Mouse (Mus musculus): ENCODE measurements around the gene Fbxo46.
A peak's percentile ranks its signal among the peaks of the same experiment; 100 is the strongest.
"Not testable (repeated sequence)": the region's sequence is repeated elsewhere in the genome, so short reads cannot be mapped to it uniquely, and the experiment has no call there.

Gene Fbxo46

DNA sequence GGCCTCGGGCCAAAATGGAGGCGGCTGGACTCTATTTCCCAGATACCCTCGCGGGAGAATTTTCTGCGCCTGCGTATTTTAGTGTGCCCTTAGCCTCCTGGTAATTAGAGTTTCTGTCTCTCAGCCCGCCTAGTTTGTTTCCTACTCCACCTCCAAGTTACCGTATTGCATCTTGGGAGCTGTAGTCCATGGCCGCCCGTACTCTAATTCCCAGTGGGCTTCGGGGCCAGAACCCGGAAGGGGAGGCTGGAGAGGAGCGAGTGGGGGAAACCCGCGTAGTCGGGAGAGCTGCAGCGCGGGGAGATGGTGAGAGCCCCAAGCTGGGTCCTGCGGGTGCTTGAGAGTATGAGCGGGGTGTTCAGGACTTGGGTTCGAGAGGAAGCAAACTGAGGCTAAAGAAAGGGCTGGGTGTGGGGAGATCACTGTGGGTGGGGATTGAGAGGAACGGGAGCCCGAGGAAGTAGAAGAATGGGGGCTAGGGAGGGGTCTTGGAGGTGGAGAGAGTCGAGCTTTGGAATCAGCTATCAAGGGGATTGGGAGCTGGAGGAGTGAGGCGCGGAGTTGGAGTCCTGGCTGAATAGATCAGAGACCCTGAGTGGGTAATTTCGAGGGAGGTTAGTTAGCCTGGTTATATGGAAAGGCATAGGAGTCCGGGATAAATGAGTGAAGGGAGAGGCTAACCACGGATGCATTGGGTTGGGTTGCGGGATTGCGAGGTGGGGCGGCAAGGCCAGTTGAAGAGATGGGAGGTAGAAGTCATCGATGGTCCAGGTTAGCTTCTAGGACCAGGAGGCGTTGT lies at the start of gene Fbxo46:
TSS of gene Fbxo46 (plus strand) at position 229 of the 799 bp plus-strand sequence.
- peak; percentile 89 for DNase-seq

DNA sequence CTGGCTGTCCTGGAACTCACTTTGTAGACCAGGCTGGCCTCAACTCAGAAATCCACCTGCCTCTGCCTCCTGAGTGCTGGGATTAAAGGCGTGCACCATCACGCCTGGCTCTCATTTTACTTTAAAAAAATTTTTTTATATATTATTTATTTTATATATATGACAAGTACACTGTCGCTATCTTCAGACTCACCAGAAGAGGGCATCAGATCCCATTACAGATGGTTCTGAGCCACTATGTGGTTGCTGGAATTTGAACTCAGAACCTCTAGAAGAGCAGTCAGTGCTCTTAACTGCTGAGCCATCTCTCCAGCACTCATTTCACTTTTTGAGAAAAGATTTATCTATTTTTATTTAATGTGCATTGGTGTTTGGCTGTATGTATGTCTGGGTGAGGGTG lies 48.6 kb upstream of the Fbxo46 start:
- not testable (repeated sequence) for DNase-seq

- peak; percentile 49 for DNase-seq
Observed at GRCm38 (mm10) chr7:19073504-19073903, 46.2 kb upstream of the Fbxo46 start.

DNA sequence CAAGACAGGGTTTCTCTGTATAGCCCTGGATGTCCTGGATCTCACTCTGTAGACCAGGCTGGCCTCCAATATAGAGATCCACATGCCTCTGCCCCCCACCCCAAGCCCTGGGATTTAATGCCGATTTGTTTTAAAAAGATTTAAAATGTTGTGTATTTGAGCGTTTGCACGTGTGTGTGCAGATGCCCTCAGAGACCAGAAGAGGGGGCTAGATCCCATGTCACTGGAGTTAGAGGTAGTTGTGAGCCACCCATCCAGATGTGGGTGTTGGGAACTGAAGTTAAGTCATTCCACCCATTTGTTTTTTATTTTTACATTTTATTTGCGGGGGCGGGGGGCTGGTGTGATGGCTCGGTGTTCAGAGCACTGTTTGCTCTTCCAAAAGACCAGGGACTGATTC lies 45.2 kb upstream of the Fbxo46 start:
- DNase-seq = no peak

DNA sequence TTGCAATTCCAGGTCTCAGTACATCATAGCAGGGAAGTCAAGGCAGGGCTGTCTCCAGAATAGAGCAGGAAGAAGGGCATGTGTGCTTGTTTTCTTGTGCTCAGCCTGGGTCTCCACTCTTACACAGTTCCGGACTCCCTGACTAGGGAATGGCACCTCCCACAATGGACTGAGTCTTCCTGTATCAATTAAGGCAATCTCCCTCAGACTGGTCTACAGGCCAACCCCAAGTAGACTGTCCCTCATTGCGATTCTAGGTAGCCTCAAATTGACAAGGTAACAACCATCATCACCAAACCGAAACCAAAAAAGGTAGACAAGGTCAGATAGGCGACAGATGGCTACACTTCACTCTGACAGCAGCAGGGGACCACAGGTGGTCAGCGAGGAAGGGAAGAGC lies 44.4 kb upstream of the Fbxo46 start:
- DNase-seq = no peak

DNA sequence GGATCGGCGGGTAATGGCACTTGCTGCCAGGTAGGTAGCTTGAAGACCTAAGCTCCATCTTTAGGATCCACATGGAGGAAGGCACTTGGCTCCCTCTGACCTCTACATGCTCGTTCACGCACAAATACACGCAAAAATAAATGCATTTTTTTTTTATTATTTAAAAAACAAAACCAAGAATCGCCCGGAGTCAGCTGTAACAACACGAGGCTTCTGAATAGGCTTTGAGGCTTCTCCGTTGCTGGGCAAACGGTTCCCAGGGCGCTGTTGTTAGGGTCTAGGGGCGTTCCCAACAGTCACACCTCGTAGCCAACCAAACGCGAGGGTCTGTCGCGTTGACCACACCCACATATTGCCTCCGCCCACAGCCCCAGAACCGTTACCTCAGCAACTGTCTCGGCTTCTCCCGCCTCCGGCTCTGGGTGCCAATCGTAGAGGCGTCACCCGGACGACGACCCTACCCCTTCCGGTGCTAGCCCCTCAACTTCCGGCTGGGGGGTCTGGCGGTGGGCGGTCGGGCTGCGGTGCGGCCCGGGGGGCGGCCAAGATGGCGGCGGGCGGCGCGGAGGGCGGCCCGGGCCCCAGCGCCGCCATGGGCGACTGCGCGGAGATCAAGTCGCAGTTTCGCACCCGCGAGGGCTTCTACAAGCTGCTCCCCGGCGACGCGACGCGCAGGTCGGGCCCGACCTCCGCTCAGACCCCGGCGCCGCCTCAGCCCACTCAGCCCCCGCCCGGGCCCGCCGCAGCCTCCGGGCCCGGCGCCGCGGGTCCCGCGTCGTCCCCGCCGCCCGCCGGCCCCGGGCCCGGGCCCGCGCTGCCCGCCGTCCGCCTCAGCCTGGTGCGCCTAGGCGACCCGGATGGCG lies 43.7 kb upstream of the Fbxo46 start, which contains the start of gene Dmwd:
TSS of gene Dmwd (plus strand) at position 505 of the 863 bp plus-strand sequence.
- peak; percentile 95 for DNase-seq

GRCm38 (mm10) chr7:19076586-19076991 lies 43.1 kb upstream of the Fbxo46 start:
- peak; percentile 58 for DNase-seq

- DNase-seq = peak; percentile 52
Observed at GRCm38 (mm10) chr7:19077761-19078160, 41.9 kb upstream of the Fbxo46 start.

DNA sequence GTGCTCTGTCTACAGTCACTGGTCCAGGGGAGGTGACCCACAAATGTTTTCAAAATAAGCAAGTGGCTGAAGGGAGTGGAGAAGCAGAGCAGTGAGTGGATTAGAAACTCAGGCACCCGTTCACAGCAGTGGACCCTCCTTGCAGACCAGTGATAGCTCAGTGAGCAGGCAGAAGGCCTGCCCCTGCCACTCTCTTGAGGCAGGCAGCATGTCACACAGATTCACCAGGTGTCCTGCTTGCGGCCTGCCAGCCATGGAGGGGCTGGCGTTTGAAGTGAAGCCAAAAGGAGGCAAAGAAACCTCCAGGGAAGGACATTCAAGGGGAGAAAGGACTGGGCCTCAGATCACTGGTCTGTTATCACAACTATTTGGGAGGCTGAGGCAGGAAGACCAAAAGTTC lies 40.9 kb upstream of the Fbxo46 start:
- DNase-seq = no peak

DNA sequence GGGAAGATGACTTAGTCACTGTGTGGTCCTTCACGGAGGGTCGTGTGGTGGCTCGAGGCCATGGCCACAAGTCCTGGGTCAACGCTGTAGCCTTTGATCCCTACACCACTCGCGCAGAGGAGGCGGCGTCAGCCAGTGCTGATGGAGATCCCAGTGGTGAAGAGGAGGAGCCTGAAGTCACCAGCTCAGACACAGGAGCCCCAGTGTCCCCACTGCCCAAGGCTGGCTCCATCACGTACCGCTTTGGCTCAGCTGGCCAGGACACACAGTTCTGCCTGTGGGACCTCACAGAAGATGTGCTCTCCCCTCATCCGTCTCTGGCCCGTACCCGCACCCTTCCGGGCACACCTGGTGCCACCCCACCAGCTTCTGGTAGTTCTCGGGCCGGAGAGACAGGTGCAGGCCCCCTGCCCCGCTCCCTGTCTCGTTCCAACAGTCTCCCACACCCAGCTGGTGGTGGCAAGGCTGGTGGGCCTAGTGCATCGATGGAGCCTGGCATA lies 39.2 kb upstream of the Fbxo46 start:
- DNase-seq = no peak

DNA sequence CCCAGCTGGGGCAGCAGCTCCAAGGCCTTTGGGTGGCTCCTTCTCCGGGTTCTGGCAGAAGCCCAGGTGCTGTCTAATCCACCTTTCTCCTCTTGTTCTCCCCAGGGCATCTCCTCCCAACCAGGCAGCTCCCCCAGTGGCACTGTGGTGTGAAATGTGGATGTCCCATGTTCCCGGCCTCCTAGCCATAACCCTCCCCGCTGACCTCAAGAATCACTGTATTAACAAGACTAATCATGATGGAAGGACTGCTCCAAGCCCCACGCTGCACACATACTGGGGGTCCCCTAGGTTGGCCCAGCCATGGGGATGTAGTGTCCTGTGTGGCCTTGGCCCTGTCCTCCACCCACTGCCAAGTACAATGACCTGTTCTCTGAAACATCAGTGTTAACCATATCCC lies 37.5 kb upstream of the Fbxo46 start:
- DNase-seq = no peak

GRCm38 (mm10) chr7:19083096-19083495 lies 36.6 kb upstream of the Fbxo46 start:
- no peak for DNase-seq

DNA sequence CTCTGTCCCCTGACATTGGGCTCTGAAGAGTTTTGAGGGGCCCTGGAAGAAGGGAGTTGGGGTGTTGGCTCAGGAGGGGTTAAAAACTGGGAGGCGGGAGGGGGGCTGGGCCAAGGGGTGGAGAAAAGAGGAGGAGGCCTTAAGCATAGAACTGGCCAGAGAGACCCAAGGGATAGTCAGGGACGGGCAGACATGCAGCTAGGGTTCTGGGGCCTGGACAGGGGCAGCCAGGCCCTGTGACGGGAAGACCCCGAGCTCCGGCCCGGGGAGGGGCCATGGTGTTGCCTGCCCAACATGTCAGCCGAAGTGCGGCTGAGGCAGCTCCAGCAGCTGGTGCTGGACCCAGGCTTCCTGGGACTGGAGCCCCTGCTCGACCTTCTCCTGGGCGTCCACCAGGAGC lies 36.0 kb upstream of the Fbxo46 start, which contains the start of gene Dmpk:
TSS of gene Dmpk (plus strand) at position 149 of the 400 bp plus-strand sequence.
- DNase-seq = no peak

DNA sequence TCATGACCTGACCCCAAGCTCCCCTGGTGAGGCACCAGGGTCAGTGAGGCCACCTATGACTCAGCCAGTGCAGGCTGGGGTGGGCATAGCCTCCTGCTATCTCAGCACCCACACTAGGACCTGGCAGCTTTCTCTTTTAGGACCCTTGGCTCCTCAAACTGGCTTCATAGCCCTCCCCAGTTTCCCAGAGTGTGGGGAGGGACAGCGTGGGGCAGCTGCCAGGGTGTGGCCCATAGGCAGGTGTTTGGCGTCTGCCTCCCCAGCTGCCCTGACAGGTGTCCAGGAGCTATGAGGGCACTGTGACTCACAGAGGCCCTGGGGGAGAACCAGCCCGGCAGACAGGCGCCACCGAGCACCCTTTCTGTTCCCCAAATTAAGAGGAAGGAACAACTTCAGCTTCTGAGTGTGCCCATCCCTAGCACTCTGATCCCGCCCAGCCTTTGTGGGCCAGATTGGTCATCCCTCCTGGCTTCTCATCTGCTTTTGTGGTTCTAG lies 35.3 kb upstream of the Fbxo46 start:
- no peak for DNase-seq

GRCm38 (mm10) chr7:19084921-19085473 lies 34.7 kb upstream of the Fbxo46 start:
- no peak for DNase-seq

DNA sequence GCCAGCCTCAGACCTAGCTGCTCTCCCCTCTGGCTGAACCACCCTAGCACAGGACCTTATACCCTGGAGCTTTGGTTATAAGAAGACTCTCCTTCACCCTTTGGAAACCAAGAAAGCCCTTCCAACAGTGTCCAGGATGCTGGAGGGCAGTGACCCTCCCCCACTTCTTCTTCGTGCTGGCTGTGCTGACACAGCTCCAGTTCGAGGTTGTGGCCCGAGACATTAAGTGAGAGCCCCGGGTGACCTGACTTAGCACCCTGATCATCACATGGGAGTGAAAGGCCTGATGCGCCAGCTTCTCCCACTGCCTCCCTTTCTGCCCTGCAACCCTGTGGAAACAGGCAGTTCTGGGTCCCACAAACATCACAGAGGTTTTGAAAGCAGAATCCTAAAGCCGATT lies 34.2 kb upstream of the Fbxo46 start:
- DNase-seq = no peak

DNA sequence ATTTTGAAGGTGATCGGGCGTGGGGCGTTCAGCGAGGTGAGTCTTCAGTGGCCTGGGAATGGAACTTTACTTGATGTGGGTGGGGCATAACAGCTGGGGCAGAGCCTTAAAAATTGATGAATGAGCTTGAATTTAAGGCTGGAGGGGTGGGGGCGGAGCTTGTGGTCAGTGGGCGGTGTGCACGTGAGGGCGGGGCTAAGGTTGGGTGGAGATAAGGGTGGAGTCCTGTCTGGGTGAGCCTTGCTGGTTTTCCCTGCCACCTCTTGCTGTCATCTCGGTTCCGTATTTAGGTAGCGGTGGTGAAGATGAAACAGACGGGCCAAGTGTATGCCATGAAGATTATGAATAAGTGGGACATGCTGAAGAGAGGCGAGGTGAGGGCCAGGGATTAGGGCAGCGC lies 33.6 kb upstream of the Fbxo46 start:
- DNase-seq = peak; percentile 90

GRCm38 (mm10) chr7:19086760-19087159 lies 32.9 kb upstream of the Fbxo46 start:
- DNase-seq = no peak

GRCm38 (mm10) chr7:19088813-19089212 lies 30.8 kb upstream of the Fbxo46 start:
- peak; percentile 79 for DNase-seq

DNA sequence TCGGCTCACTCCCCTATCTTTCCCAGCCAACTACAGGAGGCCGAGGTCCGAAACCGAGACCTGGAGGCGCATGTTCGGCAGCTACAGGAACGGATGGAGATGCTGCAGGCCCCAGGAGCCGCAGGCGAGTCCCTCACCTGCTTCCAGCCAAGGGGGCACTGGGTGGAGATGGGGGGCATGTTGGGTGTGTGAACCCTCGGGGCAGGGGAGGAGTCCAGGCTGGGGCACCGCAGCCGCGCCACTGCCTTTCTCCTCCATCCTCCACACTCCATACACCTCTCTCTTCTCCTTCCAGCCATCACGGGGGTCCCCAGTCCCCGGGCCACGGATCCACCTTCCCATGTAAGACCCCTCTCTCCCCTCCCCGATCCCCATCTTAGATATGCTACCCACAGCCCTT lies 27.7 kb upstream of the Fbxo46 start:
- no peak for DNase-seq

DNA sequence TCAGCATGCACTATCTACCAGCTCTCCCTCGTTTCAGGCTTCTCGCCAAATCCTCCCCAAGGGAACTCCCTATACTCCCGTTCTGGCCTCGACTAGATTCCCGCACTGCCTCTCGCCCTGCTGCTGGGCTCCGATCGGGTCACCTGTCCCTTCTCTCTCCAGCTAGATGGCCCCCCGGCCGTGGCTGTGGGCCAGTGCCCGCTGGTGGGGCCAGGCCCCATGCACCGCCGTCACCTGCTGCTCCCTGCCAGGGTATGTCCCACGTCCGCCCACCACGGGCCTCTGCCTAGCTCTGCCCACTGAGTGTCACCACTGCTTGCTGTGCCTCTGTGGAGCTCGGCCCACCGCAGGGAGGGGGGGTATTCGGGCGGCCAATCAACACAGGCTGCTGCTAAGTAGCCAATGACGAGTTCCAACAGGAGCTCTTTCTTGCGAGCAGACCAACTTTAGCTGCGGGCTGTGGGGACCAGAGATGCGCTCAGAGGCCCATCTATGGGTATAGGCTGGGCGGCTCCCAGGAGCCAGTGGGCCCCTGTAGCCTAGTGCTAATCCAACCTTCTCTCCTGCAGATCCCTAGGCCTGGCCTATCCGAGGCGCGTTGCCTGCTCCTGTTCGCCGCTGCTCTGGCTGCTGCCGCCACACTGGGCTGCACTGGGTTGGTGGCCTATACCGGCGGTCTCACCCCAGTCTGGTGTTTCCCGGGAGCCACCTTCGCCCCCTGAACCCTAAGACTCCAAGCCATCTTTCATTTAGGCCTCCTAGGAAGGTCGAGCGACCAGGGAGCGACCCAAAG lies 27.1 kb upstream of the Fbxo46 start:
- DNase-seq = peak; percentile 72

- peak; percentile 86 for DNase-seq
Observed at GRCm38 (mm10) chr7:19093174-19093521, 26.5 kb upstream of the Fbxo46 start.

Data from liver (tissue).